Mouse (Mus musculus): ENCODE data around the gene Smad6. TPM values are rescaled to one million over a fixed set of nuclear protein-coding genes. Genes with fewer than 3 reads are reported as not detected.

The Smad6 gene
- polyA plus RNA-seq, 1 experiment, result 2.0 TPM

- H3K27ac ChIP-seq (ENCODE audit: insufficient read depth, low read length), result no peak overlapping the region
- 88% methylated on average over 11 of the region's 11 CpGs for WGBS
- no peak overlapping the region for H3K4me3 ChIP-seq (replicated peaks; ENCODE audit: insufficient read depth, low read depth, low read length)
- no peak for DNase-seq
- H3K4me1 ChIP-seq (ENCODE audit: control insufficient read depth, insufficient read depth, low read length), result peaks cover 8% of the 10 kb centered on the region; the same call in 1 of the 2 replicates
- TF ChIP-seq POLR2A (IDR thresholded peaks at IDR 0.05; ENCODE audit: borderline replicate concordance, insufficient read depth, low read length) (no peak), CTCF (IDR thresholded peaks at IDR 0.05; ENCODE audit: borderline replicate concordance, insufficient read depth, low read depth, low read length) (no peak)
- no peaks in the 10 kb centered on the region for H3K27me3 ChIP-seq (ENCODE audit: control insufficient read depth, insufficient read depth, low read length)
Measured at GRCm38 (mm10) chr9:63972576-63973290, 49.1 kb downstream of the Smad6 start.

- WGBS, result 92% methylated on average over 4 of the region's 4 CpGs
- Histone ChIP-seq H3K27me3 (ENCODE audit: control insufficient read depth, insufficient read depth, low read length) (no peaks in the 10 kb centered on the region), H3K4me1 (ENCODE audit: control insufficient read depth, insufficient read depth, low read length) (peaks cover 8% of the 10 kb centered on the region; the same call in 1 of the 2 replicates), H3K4me3 (replicated peaks; ENCODE audit: insufficient read depth, low read depth, low read length) (no peak overlapping the region), H3K27ac (ENCODE audit: insufficient read depth, low read length) (no peak overlapping the region)
- DNase-seq, result no peak
- TF ChIP-seq CTCF (IDR thresholded peaks at IDR 0.05; ENCODE audit: borderline replicate concordance, insufficient read depth, low read depth, low read length) (no peak), POLR2A (IDR thresholded peaks at IDR 0.05; ENCODE audit: borderline replicate concordance, insufficient read depth, low read length) (no peak)
Measured at GRCm38 (mm10) chr9:63971557-63971956, 50.3 kb downstream of the Smad6 start.

GRCm38 (mm10) chr9:63970836-63971235 is 51.0 kb downstream of the Smad6 start:
- no peak overlapping the region for H3K4me3 ChIP-seq (replicated peaks; ENCODE audit: insufficient read depth, low read depth, low read length)
- 93% methylated on average over 6 of the region's 6 CpGs for WGBS
- DNase-seq, result no peak
- H3K27me3 ChIP-seq (ENCODE audit: control insufficient read depth, insufficient read depth, low read length), result no peaks in the 10 kb centered on the region
- H3K4me1 ChIP-seq (ENCODE audit: control insufficient read depth, insufficient read depth, low read length), result peaks cover 8% of the 10 kb centered on the region; the same call in 1 of the 2 replicates
- no peak overlapping the region for H3K27ac ChIP-seq (ENCODE audit: insufficient read depth, low read length)
- no peak for TF ChIP-seq CTCF (IDR thresholded peaks at IDR 0.05; ENCODE audit: borderline replicate concordance, insufficient read depth, low read depth, low read length)

- no peaks in the 10 kb centered on the region for H3K27me3 ChIP-seq (ENCODE audit: control insufficient read depth, insufficient read depth, low read length)
- DNase-seq, result no peak
- peaks cover 8% of the 10 kb centered on the region; the same call in 1 of the 2 replicates for H3K4me1 ChIP-seq (ENCODE audit: control insufficient read depth, insufficient read depth, low read length)
- no peak overlapping the region for H3K27ac ChIP-seq (ENCODE audit: insufficient read depth, low read length)
- WGBS, result 95% methylated on average over 12 of the region's 12 CpGs
- H3K4me3 ChIP-seq (replicated peaks; ENCODE audit: insufficient read depth, low read depth, low read length), result no peak overlapping the region
- TF ChIP-seq POLR2A (IDR thresholded peaks at IDR 0.05; ENCODE audit: borderline replicate concordance, insufficient read depth, low read length) (no peak), CTCF (IDR thresholded peaks at IDR 0.05; ENCODE audit: borderline replicate concordance, insufficient read depth, low read depth, low read length) (no peak)
Measured at GRCm38 (mm10) chr9:63970388-63970787, 51.5 kb downstream of the Smad6 start.

GRCm38 (mm10) chr9:63969467-63969866 is 52.4 kb downstream of the Smad6 start:
- no peak overlapping the region for H3K4me3 ChIP-seq (replicated peaks; ENCODE audit: insufficient read depth, low read depth, low read length)
- no peak overlapping the region for H3K27ac ChIP-seq (ENCODE audit: insufficient read depth, low read length)
- TF ChIP-seq CTCF (IDR thresholded peaks at IDR 0.05; ENCODE audit: borderline replicate concordance, insufficient read depth, low read depth, low read length), result no peak
- TF ChIP-seq POLR2A (IDR thresholded peaks at IDR 0.05; ENCODE audit: borderline replicate concordance, insufficient read depth, low read length), result no peak
- no peaks in the 10 kb centered on the region for H3K27me3 ChIP-seq (ENCODE audit: control insufficient read depth, insufficient read depth, low read length)
- DNase-seq, result no peak
- 88% methylated on average over 10 of the region's 10 CpGs for WGBS
- H3K4me1 ChIP-seq (ENCODE audit: control insufficient read depth, insufficient read depth, low read length), result peaks cover 8% of the 10 kb centered on the region; the same call in 1 of the 2 replicates

- peak; percentile 84 to 90 for DNase-seq
- TF ChIP-seq CTCF (IDR thresholded peaks at IDR 0.05; ENCODE audit: borderline replicate concordance, insufficient read depth, low read depth, low read length) (no peak), POLR2A (IDR thresholded peaks at IDR 0.05; ENCODE audit: borderline replicate concordance, insufficient read depth, low read length) (no peak)
- Histone ChIP-seq H3K27ac (ENCODE audit: insufficient read depth, low read length) (no peak overlapping the region), H3K4me3 (replicated peaks; ENCODE audit: insufficient read depth, low read depth, low read length) (no peak overlapping the region), H3K4me1 (ENCODE audit: control insufficient read depth, insufficient read depth, low read length) (peaks cover 8% of the 10 kb centered on the region; the same call in 1 of the 2 replicates), H3K27me3 (ENCODE audit: control insufficient read depth, insufficient read depth, low read length) (no peaks in the 10 kb centered on the region)
- 6% methylated on average over 9 of the region's 9 CpGs for WGBS
Measured at GRCm38 (mm10) chr9:63968592-63968991, 53.3 kb downstream of the Smad6 start.

- peak in 1 of 2 experiments; percentile 38 for DNase-seq
- Histone ChIP-seq H3K4me1 (ENCODE audit: control insufficient read depth, insufficient read depth, low read length) (peaks cover 8% of the 10 kb centered on the region; the same call in 1 of the 2 replicates), H3K27me3 (ENCODE audit: control insufficient read depth, insufficient read depth, low read length) (no peaks in the 10 kb centered on the region), H3K4me3 (replicated peaks; ENCODE audit: insufficient read depth, low read depth, low read length) (no peak overlapping the region), H3K27ac (ENCODE audit: insufficient read depth, low read length) (no peak overlapping the region)
- 59% methylated on average over 14 of the region's 14 CpGs for WGBS
- TF ChIP-seq CTCF (IDR thresholded peaks at IDR 0.05; ENCODE audit: borderline replicate concordance, insufficient read depth, low read depth, low read length) (no peak), POLR2A (IDR thresholded peaks at IDR 0.05; ENCODE audit: borderline replicate concordance, insufficient read depth, low read length) (no peak)
Measured at GRCm38 (mm10) chr9:63967408-63968172, 54.3 kb downstream of the Smad6 start.
